Mouse (Mus musculus) liver, embryonic 13.5 days (tissue): ENCODE results near the gene Bach2. TPM values are rescaled to one million over a fixed set of nuclear protein-coding genes. Genes with fewer than 3 reads are reported as not detected.

Source experiments
- ATAC-seq: fragments of 200-750 bp; cut with Nextera tagmentation; 2 replicates; pipeline ENCODE4 v1.8.0; 2017; ENCODE audit warnings: low read depth, mild to moderate bottlenecking, moderate number of reproducible peaks, moderate library complexity
- DNase-seq: peaks from one replicate; pipeline ENCODE4 v3.0.0; 2022
- H3K27ac ChIP-seq: fragments of 300-500 bp; sonication (generic); 2 replicates; pipeline ENCODE4 v1.5.1; 2015; ENCODE audit warnings: moderate library complexity, mild to moderate bottlenecking, inconsistent platforms
- H3K27me3 ChIP-seq: fragments of 300-500 bp; sonication (generic); 2 replicates; pipeline ENCODE4 v1.6.1; 2015; ENCODE audit warnings: mild to moderate bottlenecking, inconsistent platforms
- H3K36me3 ChIP-seq: fragments of 300-500 bp; sonication (generic); 2 replicates; pipeline ENCODE4 v1.6.1; 2015; ENCODE audit warnings: mild to moderate bottlenecking, inconsistent platforms
- H3K4me1 ChIP-seq: fragments of 300-500 bp; sonication (generic); replicated peaks from 2 replicates; pipeline ENCODE4 v1.6.1; 2015; ENCODE audit warnings: inconsistent platforms
- H3K4me2 ChIP-seq: fragments of 300-500 bp; sonication (generic); 2 replicates; pipeline ENCODE4 v1.6.1; 2015; ENCODE audit warnings: inconsistent platforms, mild to moderate bottlenecking, moderate library complexity
- H3K4me3 ChIP-seq: fragments of 300-500 bp; sonication (generic); replicated peaks from 2 replicates; pipeline ENCODE4 v1.5.1; 2015; ENCODE audit warnings: mild to moderate bottlenecking, inconsistent platforms
- H3K9ac ChIP-seq: fragments of 300-500 bp; sonication (generic); 2 replicates; pipeline ENCODE4 v1.6.1; 2015; ENCODE audit warnings: mild to moderate bottlenecking, inconsistent platforms
- H3K9me3 ChIP-seq: fragments of 300-500 bp; sonication (generic); replicated peaks from 2 replicates; pipeline ENCODE4 v1.6.1; 2016; ENCODE audit warnings: inconsistent platforms
- WGBS: fragments of 180-500 bp; shearing (Covaris S2); methylation state at CpG from one replicate; pipeline ENCODE4 v1.1.7; 2015; ENCODE audit not compliant: insufficient replicate concordance; 5-methylcytosine and 5-hydroxymethylcytosine counted together
- polyA plus RNA-seq: library from polyadenylated mRNA; unstranded; fragments of >200 nt; fragmentation: Nextera tagmentation; extraction: Ambion mirVana; gene quantifications from 2 replicates; pipeline ENCODE4 v1.2.1, GENCODE M21; 2015

Gene Bach2
- polyA plus RNA-seq, 1 experiment from 2014 or later, result 1.2 TPM

DNA sequence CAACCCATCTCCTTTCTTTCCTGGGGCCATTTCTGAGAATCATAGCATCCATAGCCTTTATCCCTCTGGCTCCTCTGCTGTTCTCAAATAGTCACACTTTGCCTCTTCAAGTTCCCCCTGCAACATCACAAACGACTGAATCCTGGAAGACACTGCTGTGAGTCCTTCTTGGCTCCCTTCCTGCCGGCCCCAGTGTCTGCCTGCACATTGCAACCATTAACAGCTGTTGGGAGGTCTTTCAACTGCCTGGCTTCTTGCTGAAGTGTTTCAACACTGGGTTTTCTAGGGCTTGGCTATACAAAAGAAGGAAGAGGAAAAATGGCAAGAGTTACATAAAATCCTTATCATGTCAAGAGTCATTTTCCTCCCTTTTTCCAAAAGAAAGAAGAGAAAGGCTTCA, 285.7 kb downstream of the Bach2 start:
- H3K27me3 ChIP-seq, result no peaks in the 10 kb centered on the region
- no peak overlapping the region for H3K9ac ChIP-seq
- 20% methylated on average over 2 of the region's 2 CpGs for whole genome bisulfite sequencing
- H3K4me1 ChIP-seq, result peaks cover 14% of the 10 kb centered on the region; the same call in 1 of the 2 replicates
- ATAC-seq, result no peak
- H3K4me2 ChIP-seq, result no peak overlapping the region
- H3K9me3 ChIP-seq, result no peaks in the 10 kb centered on the region
- no peak overlapping the region for H3K27ac ChIP-seq
- H3K4me3 ChIP-seq, result no peak overlapping the region
- no peaks in the 10 kb centered on the region for H3K36me3 ChIP-seq
- DNase-seq, result no peak

GRCm38 (mm10) chr4:32525000-32525399, 286.4 kb downstream of the Bach2 start:
- Histone ChIP-seq H3K27ac (no peak overlapping the region), H3K36me3 (no peaks in the 10 kb centered on the region), H3K9me3 (no peaks in the 10 kb centered on the region), H3K4me1 (peaks cover 14% of the 10 kb centered on the region; the same call in 1 of the 2 replicates), H3K4me3 (no peak overlapping the region), H3K4me2 (no peak overlapping the region), H3K27me3 (no peaks in the 10 kb centered on the region), H3K9ac (no peak overlapping the region)
- WGBS, result 56% methylated on average over 5 of the region's 5 CpGs
- ATAC-seq (no peak), DNase-seq (no peak)

- no peaks in the 10 kb centered on the region for H3K36me3 ChIP-seq
- WGBS, result 69% methylated on average over 9 of the region's 9 CpGs
- peaks cover 8% of the 10 kb centered on the region for H3K4me1 ChIP-seq
- H3K9ac ChIP-seq, result no peak overlapping the region
- ATAC-seq (no peak), DNase-seq (no peak)
- H3K27me3 ChIP-seq, result no peaks in the 10 kb centered on the region
- no peaks in the 10 kb centered on the region for H3K9me3 ChIP-seq
- H3K27ac ChIP-seq, result no peak overlapping the region
- H3K4me3 ChIP-seq, result no peak overlapping the region
- no peak overlapping the region for H3K4me2 ChIP-seq
Observed at GRCm38 (mm10) chr4:32526228-32526836, 287.7 kb downstream of the Bach2 start.

GRCm38 (mm10) chr4:32529443-32529995, 290.9 kb downstream of the Bach2 start:
- Histone ChIP-seq H3K27ac (no peak overlapping the region), H3K4me2 (no peak overlapping the region), H3K9me3 (no peaks in the 10 kb centered on the region), H3K36me3 (no peaks in the 10 kb centered on the region), H3K4me3 (no peak overlapping the region), H3K27me3 (no peaks in the 10 kb centered on the region), H3K9ac (no peak overlapping the region), H3K4me1 (peaks cover 4% of the 10 kb centered on the region; the same call in 1 of the 2 replicates)
- DNase-seq (no peak), ATAC-seq (no peak)
- WGBS, result 74% methylated on average over 17 of the region's 17 CpGs

GRCm38 (mm10) chr4:32530421-32530920, 291.9 kb downstream of the Bach2 start:
- H3K4me1 ChIP-seq, result peaks cover 4% of the 10 kb centered on the region; the same call in 1 of the 2 replicates
- no peaks in the 10 kb centered on the region for H3K27me3 ChIP-seq
- H3K9ac ChIP-seq, result no peak overlapping the region
- no peak for ATAC-seq
- H3K27ac ChIP-seq, result no peak overlapping the region
- no peak overlapping the region for H3K4me3 ChIP-seq
- no peaks in the 10 kb centered on the region for H3K36me3 ChIP-seq
- WGBS, result 65% methylated on average over 9 of the region's 9 CpGs
- DNase-seq, result no peak
- H3K4me2 ChIP-seq, result no peak overlapping the region; the same call in 1 of the 2 replicates
- H3K9me3 ChIP-seq, result no peaks in the 10 kb centered on the region

GRCm38 (mm10) chr4:32530921-32531846, 292.6 kb downstream of the Bach2 start:
- no peaks in the 10 kb centered on the region for H3K9me3 ChIP-seq
- H3K27me3 ChIP-seq, result no peaks in the 10 kb centered on the region
- DNase-seq, result no peak
- ATAC-seq, result no peak
- no peak overlapping the region for H3K9ac ChIP-seq
- H3K4me3 ChIP-seq, result no peak overlapping the region
- H3K4me1 ChIP-seq, result peaks cover 4% of the 10 kb centered on the region; the same call in 1 of the 2 replicates
- H3K36me3 ChIP-seq, result no peaks in the 10 kb centered on the region
- WGBS, result 56% methylated on average over 28 of the region's 28 CpGs
- no peak overlapping the region for H3K27ac ChIP-seq
- peak overlapping the region; percentile 23 for H3K4me2 ChIP-seq

DNA sequence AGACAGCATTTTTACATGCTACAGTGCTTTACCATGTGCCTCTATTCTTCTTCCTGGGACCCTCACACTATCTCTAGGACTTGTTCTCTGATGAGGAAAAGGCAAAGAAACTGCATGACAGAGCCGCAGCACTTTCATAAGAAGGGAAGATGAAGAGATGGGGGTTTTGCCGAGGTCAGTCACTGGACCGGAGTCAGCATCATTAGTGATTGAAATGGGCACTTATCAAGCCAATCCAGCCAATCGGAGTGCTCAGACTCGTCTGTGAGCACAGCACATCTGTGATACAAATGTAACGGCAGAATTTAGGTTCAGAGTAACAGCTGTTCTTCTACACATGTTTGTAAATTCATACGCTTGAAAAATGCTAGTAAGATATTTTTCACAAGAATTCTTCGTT, 293.5 kb downstream of the Bach2 start:
- Histone ChIP-seq H3K27ac (no peak overlapping the region), H3K4me2 (no peak overlapping the region), H3K36me3 (no peaks in the 10 kb centered on the region), H3K4me1 (peaks cover 4% of the 10 kb centered on the region; the same call in 1 of the 2 replicates), H3K9me3 (no peaks in the 10 kb centered on the region), H3K27me3 (no peaks in the 10 kb centered on the region), H3K4me3 (no peak overlapping the region), H3K9ac (no peak overlapping the region)
- WGBS, result 65% methylated on average over 8 of the region's 8 CpGs
- DNase-seq (no peak), ATAC-seq (no peak)

DNA sequence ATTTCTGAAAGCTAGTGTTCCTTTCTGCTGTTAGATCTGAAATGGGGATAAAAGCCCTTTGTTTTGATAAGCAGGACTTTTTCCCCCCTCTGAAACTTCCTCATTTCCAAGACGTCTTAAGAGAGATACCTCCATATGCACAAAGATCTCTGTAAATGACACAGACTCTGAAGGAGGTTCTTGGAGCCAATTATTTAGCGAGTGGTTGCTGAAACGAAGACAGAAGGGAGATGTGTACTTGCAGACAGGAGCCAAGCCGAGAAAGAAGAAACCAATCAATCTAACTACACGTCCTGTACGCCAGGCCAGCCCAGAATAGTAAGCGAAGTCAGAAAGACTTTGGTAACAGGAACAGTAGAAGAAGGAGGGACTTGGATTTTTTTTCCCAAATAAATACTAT, 295.1 kb downstream of the Bach2 start:
- Histone ChIP-seq H3K27me3 (no peaks in the 10 kb centered on the region), H3K4me1 (peaks cover 7% of the 10 kb centered on the region; the same call in 1 of the 2 replicates), H3K27ac (no peak overlapping the region), H3K4me3 (no peak overlapping the region), H3K9me3 (no peaks in the 10 kb centered on the region), H3K9ac (no peak overlapping the region), H3K4me2 (no peak overlapping the region), H3K36me3 (no peaks in the 10 kb centered on the region)
- ATAC-seq, result no peak
- DNase-seq, result no peak
- 36% methylated on average over 7 of the region's 7 CpGs for WGBS

DNA sequence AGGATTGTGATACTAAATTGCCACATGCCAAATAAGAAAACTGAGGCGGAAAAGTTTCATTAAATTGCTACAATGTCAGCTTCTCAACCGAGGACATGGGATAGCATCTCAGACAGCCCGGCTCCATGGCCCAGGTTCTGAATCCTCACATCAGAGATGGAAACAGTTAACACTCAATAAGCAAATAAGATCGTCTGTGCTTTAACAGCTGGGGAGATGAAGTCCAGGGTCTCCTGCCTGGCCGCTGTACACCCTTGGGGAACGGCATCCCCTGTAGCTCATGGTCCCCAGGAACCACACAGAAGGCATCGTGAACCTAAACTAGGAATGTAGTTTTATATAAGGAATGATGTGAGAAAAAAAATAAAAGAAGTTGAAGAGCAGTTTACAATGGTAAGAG, 297.0 kb downstream of the Bach2 start:
- Histone ChIP-seq H3K27me3 (no peaks in the 10 kb centered on the region), H3K9me3 (no peaks in the 10 kb centered on the region), H3K4me1 (peaks cover 10% of the 10 kb centered on the region; the same call in 1 of the 2 replicates), H3K4me2 (no peak overlapping the region), H3K36me3 (no peaks in the 10 kb centered on the region), H3K4me3 (no peak overlapping the region), H3K27ac (no peak overlapping the region), H3K9ac (no peak overlapping the region)
- WGBS, result 65% methylated on average over 7 of the region's 7 CpGs
- DNase-seq, result no peak
- ATAC-seq, result no peak

GRCm38 (mm10) chr4:32536870-32537508, 298.4 kb downstream of the Bach2 start:
- H3K9ac ChIP-seq, result no peak overlapping the region
- H3K27ac ChIP-seq, result no peak overlapping the region
- ATAC-seq, result no peak

GRCm38 (mm10) chr4:32538088-32538487, 299.5 kb downstream of the Bach2 start:
- no peaks in the 10 kb centered on the region for H3K9me3 ChIP-seq
- no peak overlapping the region for H3K4me3 ChIP-seq
- no peaks in the 10 kb centered on the region for H3K36me3 ChIP-seq
- WGBS, result 24% methylated on average over 5 of the region's 5 CpGs
- DNase-seq, result no peak
- 0 out of 2 replicates have a peak, but pooled peaks cover 5% of the 10 kb centered on the region for H3K4me1 ChIP-seq
- no peak overlapping the region for H3K4me2 ChIP-seq
- 0 out of 2 replicates have a peak, but pooled peaks have one; percentile 12 for ATAC-seq
- H3K27ac ChIP-seq, result no peak overlapping the region
- H3K9ac ChIP-seq, result no peak overlapping the region
- H3K27me3 ChIP-seq, result no peaks in the 10 kb centered on the region

More at GRCm38 (mm10) chr4:32536870-32537508, 298.4 kb downstream of the Bach2 start:
- 56% methylated on average over 8 of the region's 8 CpGs for WGBS
- H3K4me2 ChIP-seq, result no peak overlapping the region
- H3K9me3 ChIP-seq, result no peaks in the 10 kb centered on the region
- H3K4me3 ChIP-seq, result no peak overlapping the region
- no peak for DNase-seq
- no peaks in the 10 kb centered on the region for H3K36me3 ChIP-seq
- no peaks in the 10 kb centered on the region for H3K27me3 ChIP-seq
- 0 out of 2 replicates have a peak, but pooled peaks cover 5% of the 10 kb centered on the region for H3K4me1 ChIP-seq
